Mouse (Mus musculus) heart, postnatal 0 days (tissue): Measurements from ENCODE around the gene Ces3b. TPM values are rescaled to one million over a fixed set of nuclear protein-coding genes. Genes with fewer than 3 reads are reported as not detected.
"Not testable (repeated sequence)": the region's sequence is repeated elsewhere in the genome, so short reads cannot be mapped to it uniquely, and the experiment has no call there.

Experiments
- ATAC-seq: fragments of 200-750 bp; cut with Nextera tagmentation; 2 replicates; pipeline ENCODE4 v1.8.0; 2017; ENCODE audit warnings: low read depth, moderate number of reproducible peaks, moderate library complexity; ENCODE audit not compliant: insufficient read depth
- DNase-seq: peaks from one replicate; pipeline ENCODE4 v3.0.0-alpha.2; 2016; ENCODE audit warnings: low spot score
- H3K27ac ChIP-seq: fragments of 300-500 bp; sonication (generic); 2 replicates; pipeline ENCODE4 v1.5.1; 2014; ENCODE audit warnings: low read depth, mild to moderate bottlenecking
- H3K27me3 ChIP-seq: fragments of 300-500 bp; sonication (generic); 2 replicates; pipeline ENCODE4 v1.6.1; 2014; ENCODE audit warnings: low read length, mixed read lengths; ENCODE audit not compliant: control insufficient read depth, insufficient read depth
- H3K36me3 ChIP-seq: fragments of 300-500 bp; sonication (generic); replicated peaks from 2 replicates; pipeline ENCODE4 v1.6.1; 2014; ENCODE audit warnings: low read length, mixed read lengths; ENCODE audit not compliant: control insufficient read depth, insufficient read depth
- H3K4me1 ChIP-seq: fragments of 300-500 bp; sonication (generic); 2 replicates; pipeline ENCODE4 v1.6.1; 2014; ENCODE audit warnings: antibody characterized with exemption; ENCODE audit not compliant: control insufficient read depth, insufficient read depth
- H3K4me2 ChIP-seq: fragments of 300-500 bp; sonication (generic); 2 replicates; pipeline ENCODE4 v1.6.1; 2014; ENCODE audit warnings: low read depth, mild to moderate bottlenecking, low read length, moderate library complexity
- H3K4me3 ChIP-seq: fragments of 300-500 bp; sonication (generic); 2 replicates; pipeline ENCODE4 v1.5.1; 2014; ENCODE audit warnings: low read depth, low read length
- H3K9ac ChIP-seq: fragments of 300-500 bp; sonication (generic); replicated peaks from 2 replicates; pipeline ENCODE4 v1.6.1; 2014; ENCODE audit warnings: low read depth, low read length, mixed read lengths
- H3K9me3 ChIP-seq: fragments of 300-500 bp; sonication (generic); replicated peaks from 2 replicates; pipeline ENCODE4 v1.6.1; 2016; ENCODE audit warnings: low read length; ENCODE audit not compliant: control insufficient read depth
- CTCF ChIP-seq: IDR thresholded peaks from 2 replicates; pipeline ENCODE4 v1.5.1; 2016; ENCODE audit warnings: antibody characterized with exemption, control low read depth, low read depth
- EP300 ChIP-seq: IDR thresholded peaks from 2 replicates; pipeline ENCODE4 v1.6.1; 2016; ENCODE audit warnings: antibody characterized with exemption, low read depth
- WGBS: fragments of 180-500 bp; shearing (Covaris S2); extraction: QIAGEN DNeasy Blood & Tissue Kit; methylation state at CpG from one replicate; pipeline ENCODE4 v1.1.7; 2014; 5-methylcytosine and 5-hydroxymethylcytosine counted together
- polyA plus RNA-seq: library from polyadenylated mRNA; unstranded; fragments of >200 nt; fragmentation: Nextera tagmentation; extraction: Ambion mirVana; gene quantifications from 2 replicates; pipeline ENCODE4 v1.2.1, GENCODE M21; 2015
- total RNA-seq: library from RNA; depleted of rRNA; stranded (reverse); fragments of >200 nt; gene quantifications from 2 replicates; pipeline ENCODE4 v1.2.3, GENCODE M21; 2014; ENCODE audit warnings: low replicate concordance

The Ces3b gene
- total and polyA plus RNA-seq, 2 experiments from 2014 or later, result 0.34 to 0.50 TPM

GRCm38 (mm10) chr8:105066761-105067160 lies 16.8 kb upstream of the Ces3b start:
- Histone ChIP-seq H3K4me1 (no peaks in the 10 kb centered on the region), H3K9ac (no peak overlapping the region), H3K27ac (no peak overlapping the region), H3K27me3 (no peaks in the 10 kb centered on the region), H3K4me3 (no peak overlapping the region), H3K36me3 (no peaks in the 10 kb centered on the region), H3K9me3 (0 out of 2 replicates have a peak, but pooled peaks cover 3% of the 10 kb centered on the region), H3K4me2 (no peak overlapping the region)
- DNase-seq (peak; percentile 17), ATAC-seq (no peak)
- WGBS, result 7% methylated on average over 1 of the region's 1 CpGs
- TF ChIP-seq CTCF, result peak; percentile 72
- TF ChIP-seq EP300, result no peak

- H3K27me3 ChIP-seq, DNase-seq, H3K4me1 ChIP-seq, H3K9me3 ChIP-seq, H3K36me3 ChIP-seq, H3K4me2 ChIP-seq, H3K27ac ChIP-seq, ATAC-seq, H3K9ac ChIP-seq, H3K4me3 ChIP-seq: not testable (repeated sequence)
- WGBS, result 61% methylated on average over 7 of the region's 7 CpGs
Measured at GRCm38 (mm10) chr8:105067905-105068304, 15.6 kb upstream of the Ces3b start.

GRCm38 (mm10) chr8:105068971-105069370 lies 14.6 kb upstream of the Ces3b start:
- DNase-seq (no peak), ATAC-seq (no peak)
- TF ChIP-seq EP300 (no peak), CTCF (no peak)
- Histone ChIP-seq H3K27me3 (no peaks in the 10 kb centered on the region), H3K4me2 (no peak overlapping the region), H3K4me3 (no peak overlapping the region), H3K4me1 (no peaks in the 10 kb centered on the region), H3K36me3 (no peaks in the 10 kb centered on the region), H3K27ac (no peak overlapping the region), H3K9ac (no peak overlapping the region), H3K9me3 (0 out of 2 replicates have a peak, but pooled peaks cover 3% of the 10 kb centered on the region)

GRCm38 (mm10) chr8:105076601-105077000 lies 7.0 kb upstream of the Ces3b start:
- H3K9me3 ChIP-seq, result no peaks in the 10 kb centered on the region
- no peak for DNase-seq
- no peaks in the 10 kb centered on the region for H3K36me3 ChIP-seq
- H3K4me1 ChIP-seq, result no peaks in the 10 kb centered on the region
- 96% methylated on average over 4 of the region's 4 CpGs for WGBS
- TF ChIP-seq EP300 (no peak), CTCF (no peak)
- no peak overlapping the region for H3K27ac ChIP-seq
- no peak overlapping the region for H3K4me3 ChIP-seq
- H3K27me3 ChIP-seq, result no peaks in the 10 kb centered on the region
- no peak overlapping the region for H3K9ac ChIP-seq
- H3K4me2 ChIP-seq, result no peak overlapping the region
- ATAC-seq, result no peak

GRCm38 (mm10) chr8:105077071-105077470 lies 6.5 kb upstream of the Ces3b start:
- Histone ChIP-seq H3K4me3 (no peak overlapping the region), H3K9ac (no peak overlapping the region), H3K27me3 (no peaks in the 10 kb centered on the region), H3K9me3 (no peaks in the 10 kb centered on the region), H3K36me3 (no peaks in the 10 kb centered on the region), H3K4me2 (no peak overlapping the region), H3K27ac (no peak overlapping the region), H3K4me1 (no peaks in the 10 kb centered on the region)
- 63% methylated on average over 6 of the region's 6 CpGs for WGBS
- TF ChIP-seq EP300 (no peak), CTCF (no peak)
- no peak for ATAC-seq
- DNase-seq, result no peak

GRCm38 (mm10) chr8:105078591-105078990 lies 5.0 kb upstream of the Ces3b start:
- TF ChIP-seq CTCF (no peak), EP300 (no peak)
- DNase-seq (no peak), ATAC-seq (no peak)
- Histone ChIP-seq H3K4me1 (0 out of 2 replicates have a peak, but pooled peaks cover under 1% of the 10 kb centered on the region), H3K9ac (no peak overlapping the region), H3K27me3 (no peaks in the 10 kb centered on the region), H3K27ac (no peak overlapping the region), H3K4me2 (no peak overlapping the region), H3K36me3 (no peaks in the 10 kb centered on the region), H3K9me3 (no peaks in the 10 kb centered on the region), H3K4me3 (no peak overlapping the region)
- 79% methylated on average over 5 of the region's 5 CpGs for WGBS
